Mouse (Mus musculus) midbrain, embryonic 16.5 days (tissue): Measurements from ENCODE around the gene Vwa1. TPM values are rescaled to one million over a fixed set of nuclear protein-coding genes. Genes with fewer than 3 reads are reported as not detected.

Source experiments
- ATAC-seq: fragments of 200-750 bp; cut with Nextera tagmentation; 2 replicates; pipeline ENCODE4 v1.8.0; 2017; ENCODE audit warnings: moderate TSS enrichment
- H3K27ac ChIP-seq: fragments of 300-500 bp; sonication (generic); 2 replicates; pipeline ENCODE4 v1.5.1; 2014; ENCODE audit warnings: mild to moderate bottlenecking, low read length, mixed read lengths
- H3K27me3 ChIP-seq: fragments of 300-500 bp; sonication (generic); 2 replicates; pipeline ENCODE4 v1.6.1; 2014; ENCODE audit warnings: low read depth, low read length, mixed read lengths; ENCODE audit not compliant: control insufficient read depth, insufficient read depth
- H3K36me3 ChIP-seq: fragments of 300-500 bp; sonication (generic); 2 replicates; pipeline ENCODE4 v1.6.1; 2014; ENCODE audit warnings: mild to moderate bottlenecking, low read length, moderate library complexity, mixed read lengths; ENCODE audit not compliant: control insufficient read depth, insufficient read depth
- H3K4me1 ChIP-seq: fragments of 300-500 bp; sonication (generic); 2 replicates; pipeline ENCODE4 v1.6.1; 2014; ENCODE audit warnings: mild to moderate bottlenecking, low read length, mixed read lengths; ENCODE audit not compliant: control insufficient read depth, insufficient read depth
- H3K4me2 ChIP-seq: fragments of 300-500 bp; sonication (generic); 2 replicates; pipeline ENCODE4 v1.6.1; 2014; ENCODE audit warnings: mild to moderate bottlenecking, low read length, mixed read lengths
- H3K4me3 ChIP-seq: fragments of 300-500 bp; sonication (generic); 2 replicates; pipeline ENCODE4 v1.5.1; 2014; ENCODE audit warnings: low read depth, mild to moderate bottlenecking, low read length, moderate library complexity, mixed read lengths
- H3K9ac ChIP-seq: fragments of 300-500 bp; sonication (generic); 2 replicates; pipeline ENCODE4 v1.6.1; 2014; ENCODE audit warnings: low read depth, low read length, mixed read lengths
- H3K9me3 ChIP-seq: fragments of 300-500 bp; sonication (generic); replicated peaks from 2 replicates; pipeline ENCODE4 v1.6.1; 2014; ENCODE audit warnings: mild to moderate bottlenecking, low read length, mixed read lengths; ENCODE audit not compliant: control insufficient read depth, poor library complexity, severe bottlenecking
- WGBS: fragments of 180-500 bp; shearing (Covaris S2); extraction: QIAGEN DNeasy Blood & Tissue Kit; methylation state at CpG from one replicate; pipeline ENCODE4 v1.1.7; 2014; 5-methylcytosine and 5-hydroxymethylcytosine counted together
- polyA plus RNA-seq: library from polyadenylated mRNA; unstranded; fragments of >200 nt; fragmentation: Nextera tagmentation; extraction: Ambion mirVana; gene quantifications from 2 replicates; pipeline ENCODE4 v1.2.1, GENCODE M21; 2015

Vwa1 gene
- polyA plus RNA-seq = 31.0 and 31.5 TPM in 2 replicates

DNA sequence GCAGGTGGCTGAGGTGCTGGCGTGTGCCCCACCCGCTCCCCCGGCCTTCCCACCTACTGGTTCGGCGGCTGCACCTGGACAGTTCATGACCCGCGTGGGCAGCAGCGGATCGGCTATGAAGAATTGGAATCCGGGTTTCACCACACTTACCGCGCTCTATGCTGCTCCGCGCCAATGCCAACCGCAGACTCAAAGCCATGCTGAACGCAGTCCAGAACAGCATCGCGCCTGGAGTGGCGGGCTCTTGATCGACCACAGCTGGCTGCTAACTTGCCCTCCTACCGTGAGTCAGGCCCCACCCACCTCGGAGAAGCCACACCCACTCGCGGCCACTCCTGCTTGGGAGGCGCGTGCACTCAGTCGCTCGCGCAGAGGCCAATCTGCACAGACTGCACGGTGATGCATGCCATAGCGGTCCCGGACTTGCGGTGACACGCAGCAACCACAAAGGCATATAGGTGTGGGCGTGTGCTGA is at the start of gene Vwa1:
TSS of gene Vwa1 (minus strand) at position 419 of the 475 bp plus-strand sequence.
- H3K4me2 ChIP-seq = peak within 1 kb of the TSS; percentile 80
- 2% methylated on average over 34 of the region's 35 CpGs for WGBS
- H3K27ac ChIP-seq = peak within 1 kb of the TSS; percentile 77
- peaks cover 4% of the 10 kb centered on the region for H3K27me3 ChIP-seq
- peak; percentile 82 for ATAC-seq
- H3K9ac ChIP-seq = peak within 1 kb of the TSS; percentile 66
- peak within 1 kb of the TSS; percentile 46 for H3K4me3 ChIP-seq
- peaks cover 15% of the 10 kb centered on the region for H3K4me1 ChIP-seq
- H3K9me3 ChIP-seq = no peaks in the 10 kb centered on the region
- no peaks in the 10 kb centered on the region for H3K36me3 ChIP-seq

DNA sequence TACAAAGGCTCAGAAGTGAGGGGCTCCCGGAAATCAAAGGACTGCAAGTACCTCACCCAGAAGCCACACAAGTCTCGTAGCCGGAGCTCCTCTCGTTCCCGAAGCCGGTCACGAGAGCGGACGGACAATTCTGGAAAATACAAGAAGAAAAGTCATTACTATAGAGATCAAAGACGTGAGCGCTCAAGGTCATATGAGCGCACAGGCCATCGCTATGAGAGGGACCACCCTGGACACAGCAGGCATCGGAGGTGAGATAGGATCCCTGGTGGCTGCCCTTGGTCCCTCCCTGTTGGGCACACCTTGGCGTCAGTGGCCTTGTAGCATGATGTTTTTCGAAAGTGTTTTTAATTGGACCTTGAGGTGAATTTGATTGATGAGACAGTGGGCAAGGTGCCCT is 48.9 kb upstream of the Vwa1 start:
- H3K27ac ChIP-seq = no peak overlapping the region
- H3K36me3 ChIP-seq = peaks cover 47% of the 10 kb centered on the region
- no peak overlapping the region for H3K4me3 ChIP-seq
- no peak overlapping the region for H3K9ac ChIP-seq
- 97% methylated on average over 16 of the region's 16 CpGs for whole genome bisulfite sequencing
- no peaks in the 10 kb centered on the region for H3K4me1 ChIP-seq
- no peaks in the 10 kb centered on the region for H3K27me3 ChIP-seq
- H3K4me2 ChIP-seq = no peak overlapping the region
- H3K9me3 ChIP-seq = no peaks in the 10 kb centered on the region
- ATAC-seq = no peak

DNA sequence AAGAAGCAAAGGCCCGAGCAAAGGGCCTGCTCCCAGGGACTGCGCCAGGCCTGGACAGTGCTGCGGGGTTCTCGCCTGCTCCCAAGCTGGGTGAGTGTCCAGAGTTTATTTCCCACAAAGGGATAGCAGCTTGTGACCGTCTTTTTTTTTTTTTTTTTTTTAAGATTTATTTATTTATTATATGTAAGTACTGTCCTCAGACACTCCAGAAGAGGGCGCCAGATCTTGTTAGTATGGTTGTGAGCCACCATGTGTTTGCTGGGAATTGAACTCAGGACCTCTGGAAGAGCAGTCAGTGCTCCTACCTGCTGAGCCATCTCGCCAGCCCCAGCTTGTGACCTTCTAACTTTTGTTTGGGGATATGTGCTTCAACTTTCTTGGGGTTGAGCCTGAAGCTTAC is 46.5 kb upstream of the Vwa1 start:
- Histone ChIP-seq H3K27ac (no peak overlapping the region), H3K4me1 (no peaks in the 10 kb centered on the region), H3K4me2 (no peak overlapping the region), H3K36me3 (peaks cover 67% of the 10 kb centered on the region), H3K9ac (no peak overlapping the region), H3K9me3 (no peaks in the 10 kb centered on the region), H3K27me3 (no peaks in the 10 kb centered on the region), H3K4me3 (no peak overlapping the region)
- WGBS = 77% methylated on average over 7 of the region's 7 CpGs
- ATAC-seq = no peak

DNA sequence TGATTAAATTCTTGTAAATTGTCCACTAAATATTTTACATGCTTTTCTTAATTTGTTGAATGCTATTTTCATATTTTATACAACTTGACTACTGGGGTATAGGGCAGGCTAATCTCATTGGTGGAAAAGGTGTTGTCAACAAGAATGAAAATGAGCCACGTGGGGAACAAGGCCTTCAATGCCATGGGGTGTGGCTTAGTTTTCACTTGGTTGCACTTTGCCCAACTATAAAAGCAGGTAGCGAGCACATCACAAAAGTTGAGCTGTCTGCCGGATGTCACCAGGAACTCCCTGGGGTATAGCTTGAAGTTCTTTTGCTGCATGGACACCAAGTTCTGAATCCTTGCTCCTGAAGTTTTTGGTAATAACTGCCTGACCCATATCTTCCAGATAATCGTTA is 43.0 kb upstream of the Vwa1 start:
- H3K4me1 ChIP-seq = peaks cover 16% of the 10 kb centered on the region
- H3K4me3 ChIP-seq = no peak overlapping the region
- H3K27me3 ChIP-seq = no peaks in the 10 kb centered on the region
- H3K36me3 ChIP-seq = peaks cover 62% of the 10 kb centered on the region
- ATAC-seq = no peak
- no peak overlapping the region for H3K9ac ChIP-seq
- WGBS = 77% methylated on average over 4 of the region's 4 CpGs
- H3K4me2 ChIP-seq = no peak overlapping the region
- H3K27ac ChIP-seq = no peak overlapping the region
- H3K9me3 ChIP-seq = no peaks in the 10 kb centered on the region

DNA sequence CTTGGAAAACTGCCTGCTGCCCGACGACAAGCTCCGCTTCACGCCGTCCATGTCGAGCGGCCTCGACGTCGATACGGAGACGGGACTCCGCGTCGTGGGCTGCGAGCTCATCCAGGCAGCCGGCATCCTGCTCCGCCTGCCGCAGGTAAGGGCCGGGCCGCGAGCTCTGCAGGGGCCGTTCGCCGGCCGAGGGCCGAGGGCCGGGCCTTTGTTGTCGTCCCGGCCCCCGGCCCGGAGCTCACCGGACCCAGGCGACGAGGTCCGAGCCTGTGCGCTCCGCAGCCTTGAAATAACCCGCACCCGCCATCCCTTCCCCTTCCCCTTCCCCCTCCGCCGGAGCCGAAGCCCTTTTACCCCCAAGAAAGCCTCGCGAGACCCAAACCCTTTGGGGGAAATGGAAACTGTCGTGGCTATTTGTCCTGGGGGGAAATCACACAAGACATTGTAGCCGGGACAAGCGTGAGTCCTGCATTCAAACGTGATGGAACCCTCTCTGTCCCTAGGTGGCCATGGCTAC is 38.2 kb upstream of the Vwa1 start:
- peaks cover 46% of the 10 kb centered on the region for H3K36me3 ChIP-seq
- H3K9me3 ChIP-seq = no peaks in the 10 kb centered on the region
- WGBS = under 1% methylated on average over 49 of the region's 49 CpGs
- H3K9ac ChIP-seq = peak overlapping the region; percentile 98
- no peaks in the 10 kb centered on the region for H3K27me3 ChIP-seq
- H3K4me1 ChIP-seq = peaks cover 21% of the 10 kb centered on the region
- peak overlapping the region; percentile 95 for H3K4me2 ChIP-seq
- H3K27ac ChIP-seq = peak overlapping the region; percentile 90
- peak overlapping the region; percentile 83 for H3K4me3 ChIP-seq
- ATAC-seq = peak; percentile 63

DNA sequence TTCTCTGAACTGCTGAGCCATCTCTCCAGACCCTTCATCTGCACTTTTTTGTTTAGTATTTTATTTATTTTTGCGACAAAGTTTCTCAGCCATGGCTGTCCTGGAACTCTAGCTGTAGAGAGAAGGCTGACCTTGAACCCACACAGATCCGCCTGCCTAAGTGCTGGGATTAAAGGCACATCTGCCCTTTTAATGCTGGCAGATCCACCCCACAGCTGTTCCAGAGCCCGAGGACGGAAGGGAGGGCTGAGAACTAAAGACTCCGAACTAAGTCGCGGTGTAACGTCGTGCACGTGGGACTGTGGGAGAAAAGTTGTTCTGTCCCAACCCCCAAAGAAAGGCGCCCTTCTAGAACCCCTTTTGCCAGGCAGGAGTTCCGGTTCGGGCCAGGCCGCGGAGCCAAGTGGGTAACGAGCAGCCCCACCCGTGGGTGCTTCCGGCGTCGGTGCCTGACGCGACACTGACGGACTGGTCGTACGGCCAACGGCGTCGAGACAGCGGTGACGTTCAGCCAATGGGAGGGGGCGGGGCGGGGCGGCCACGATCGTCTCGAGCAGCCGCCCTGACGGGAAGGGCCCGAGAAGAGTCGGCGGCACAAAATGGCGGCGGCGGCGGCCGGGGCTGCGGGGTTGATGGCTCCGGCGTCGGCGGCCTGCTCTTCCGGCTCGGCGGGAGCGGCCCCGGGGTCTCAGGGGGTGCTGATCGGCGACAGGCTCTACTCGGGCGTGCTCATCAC is 37.6 kb upstream of the Vwa1 start, which contains the start of gene Ccnl2:
TSS of gene Ccnl2 (plus strand) at position 561 of the 736 bp plus-strand sequence.
- WGBS = under 1% methylated on average over 51 of the region's 60 CpGs
- peaks cover 21% of the 10 kb centered on the region for H3K4me1 ChIP-seq
- H3K27me3 ChIP-seq = no peaks in the 10 kb centered on the region
- H3K4me2 ChIP-seq = peak within 1 kb of the TSS; percentile 95
- H3K27ac ChIP-seq = peak within 1 kb of the TSS; percentile 90
- H3K9me3 ChIP-seq = no peaks in the 10 kb centered on the region
- peak within 1 kb of the TSS; percentile 83 for H3K4me3 ChIP-seq
- H3K36me3 ChIP-seq = peaks cover 46% of the 10 kb centered on the region
- peak; percentile 99 for ATAC-seq
- H3K9ac ChIP-seq = peak within 1 kb of the TSS; percentile 98

DNA sequence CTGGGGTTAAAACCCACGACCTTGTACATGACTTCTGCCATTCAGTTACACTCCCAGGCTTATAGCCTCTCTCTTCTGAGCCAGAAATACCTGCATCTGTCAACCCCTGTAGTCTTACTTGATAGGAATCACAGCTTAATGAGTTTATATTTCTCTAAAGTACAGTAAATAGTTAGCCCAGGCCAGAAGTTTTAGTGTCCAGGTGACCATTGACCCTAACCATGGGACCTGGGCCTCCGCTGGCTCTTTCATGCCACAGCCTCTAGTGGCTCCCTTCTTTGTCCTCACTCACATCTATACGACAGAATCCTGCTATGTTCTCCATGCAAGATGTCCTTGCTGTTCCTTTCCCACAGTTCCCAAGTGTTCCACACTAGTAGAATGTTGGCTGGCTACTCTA is 33.3 kb upstream of the Vwa1 start:
- H3K4me1 ChIP-seq = peaks cover 21% of the 10 kb centered on the region
- H3K9ac ChIP-seq = no peak overlapping the region
- H3K4me2 ChIP-seq = no peak overlapping the region
- H3K27ac ChIP-seq = no peak overlapping the region
- WGBS = 90% methylated on average over 3 of the region's 3 CpGs
- H3K9me3 ChIP-seq = no peaks in the 10 kb centered on the region
- H3K4me3 ChIP-seq = no peak overlapping the region
- peaks cover 22% of the 10 kb centered on the region for H3K36me3 ChIP-seq
- no peaks in the 10 kb centered on the region for H3K27me3 ChIP-seq
- no peak for ATAC-seq

DNA sequence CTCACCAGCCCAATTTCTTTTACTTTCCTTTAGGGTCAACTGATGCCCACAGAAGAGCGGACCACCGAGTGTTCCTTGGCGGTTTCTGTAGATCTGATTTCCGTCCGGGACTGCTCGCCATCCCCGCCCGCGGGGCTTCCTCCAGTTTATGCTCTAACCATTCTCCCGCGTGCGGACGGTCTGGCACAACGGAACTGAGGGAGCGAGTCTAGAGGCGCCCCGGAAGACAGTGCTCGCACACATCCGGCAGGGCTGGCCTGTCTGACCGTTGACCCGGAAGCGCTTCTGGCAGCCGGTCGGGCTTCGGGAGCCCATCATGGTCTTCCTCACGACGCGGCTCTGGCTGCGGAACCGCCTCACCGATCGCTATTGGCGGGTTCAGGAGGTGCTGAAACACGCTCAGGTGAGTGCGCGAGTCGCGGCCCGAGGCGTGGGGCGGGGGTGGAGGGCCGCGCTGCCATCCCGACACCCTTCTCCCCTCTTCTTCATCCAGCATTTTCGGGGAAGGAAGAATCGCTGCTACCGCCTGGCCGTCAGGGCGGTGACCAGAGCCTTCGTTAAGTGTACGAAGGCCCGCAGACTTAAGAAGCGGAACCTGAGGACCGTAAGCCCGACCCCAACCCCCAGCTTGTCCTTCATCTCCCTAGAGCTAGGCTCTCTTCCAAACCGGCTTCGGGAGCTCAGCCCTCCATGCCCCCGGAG is 29.0 kb upstream of the Vwa1 start:
- peak overlapping the region; percentile 74 for H3K4me3 ChIP-seq
- H3K4me1 ChIP-seq = peaks cover 17% of the 10 kb centered on the region
- H3K9me3 ChIP-seq = no peaks in the 10 kb centered on the region
- no peaks in the 10 kb centered on the region for H3K27me3 ChIP-seq
- ATAC-seq = peak; percentile 98
- peaks cover 7% of the 10 kb centered on the region for H3K36me3 ChIP-seq
- peak overlapping the region; percentile 74 for H3K27ac ChIP-seq
- peak overlapping the region; percentile 92 for H3K9ac ChIP-seq
- under 1% methylated on average over 57 of the region's 58 CpGs for WGBS
- H3K4me2 ChIP-seq = peak overlapping the region; percentile 73
